Mouse (Mus musculus) embryonic facial prominence, embryonic 13.5 days (tissue): ENCODE data around the gene Lhx1. TPM values are rescaled to one million over a fixed set of nuclear protein-coding genes. Genes with fewer than 3 reads are reported as not detected.

Source experiments
- ATAC-seq: fragments of 200-750 bp; cut with Nextera tagmentation; 2 replicates; pipeline ENCODE4 v1.8.0; 2017; ENCODE audit warnings: low read depth; ENCODE audit not compliant: insufficient number of reproducible peaks, insufficient read depth, low FRiP score, low TSS enrichment
- H3K27ac ChIP-seq: fragments of 300-500 bp; sonication (generic); 2 replicates; pipeline ENCODE4 v1.5.1; 2015; ENCODE audit warnings: moderate library complexity, mild to moderate bottlenecking, inconsistent platforms
- H3K27me3 ChIP-seq: fragments of 300-500 bp; sonication (generic); 2 replicates; pipeline ENCODE4 v1.6.1; 2015; ENCODE audit warnings: mild to moderate bottlenecking, inconsistent platforms
- H3K36me3 ChIP-seq: fragments of 300-500 bp; sonication (generic); 2 replicates; pipeline ENCODE4 v1.6.1; 2015; ENCODE audit warnings: mild to moderate bottlenecking, inconsistent platforms
- H3K4me1 ChIP-seq: fragments of 300-500 bp; sonication (generic); 2 replicates; pipeline ENCODE4 v1.6.1; 2015; ENCODE audit warnings: inconsistent platforms
- H3K4me2 ChIP-seq: fragments of 300-500 bp; sonication (generic); 2 replicates; pipeline ENCODE4 v1.6.1; 2015; ENCODE audit warnings: moderate library complexity, mild to moderate bottlenecking, inconsistent platforms
- H3K4me3 ChIP-seq: fragments of 300-500 bp; sonication (generic); 2 replicates; pipeline ENCODE4 v1.5.1; 2015; ENCODE audit warnings: mild to moderate bottlenecking, inconsistent platforms
- H3K9ac ChIP-seq: fragments of 300-500 bp; sonication (generic); 2 replicates; pipeline ENCODE4 v1.6.1; 2015; ENCODE audit warnings: mild to moderate bottlenecking, inconsistent platforms
- H3K9me3 ChIP-seq: fragments of 300-500 bp; sonication (generic); 2 replicates; pipeline ENCODE4 v1.6.1; 2016; ENCODE audit warnings: inconsistent platforms
- WGBS: fragments of 180-500 bp; shearing (Covaris S2); methylation state at CpG from one replicate; pipeline ENCODE4 v1.1.7; 2015; ENCODE audit warnings: mixed read lengths; 5-methylcytosine and 5-hydroxymethylcytosine counted together
- polyA plus RNA-seq: library from polyadenylated mRNA; unstranded; fragments of >200 nt; fragmentation: Nextera tagmentation; extraction: Ambion mirVana; gene quantifications from 2 replicates; pipeline ENCODE4 v1.2.1, GENCODE M21; 2015

The Lhx1 gene
- polyA plus RNA-seq, 1 experiment from 2014 or later, result 0.94 TPM

GRCm38 (mm10) chr11:84561546-84561945 is 36.2 kb upstream of the Lhx1 start:
- 0 out of 2 replicates have a peak, but pooled peaks have one; percentile 20 for ATAC-seq
- Histone ChIP-seq H3K36me3 (no peaks in the 10 kb centered on the region), H3K4me2 (no peak overlapping the region), H3K4me3 (no peak overlapping the region), H3K4me1 (no peaks in the 10 kb centered on the region), H3K27me3 (peaks cover 32% of the 10 kb centered on the region), H3K9ac (no peak overlapping the region), H3K27ac (no peak overlapping the region), H3K9me3 (no peaks in the 10 kb centered on the region)
- 59% methylated on average over 5 of the region's 5 CpGs for WGBS

- H3K4me2 ChIP-seq, result no peak overlapping the region
- 76% methylated on average over 14 of the region's 14 CpGs for WGBS
- no peak overlapping the region for H3K9ac ChIP-seq
- H3K36me3 ChIP-seq, result no peaks in the 10 kb centered on the region
- H3K27me3 ChIP-seq, result peaks cover 25% of the 10 kb centered on the region
- H3K4me3 ChIP-seq, result no peak overlapping the region
- 0 out of 2 replicates have a peak, but pooled peaks cover 3% of the 10 kb centered on the region for H3K9me3 ChIP-seq
- no peaks in the 10 kb centered on the region for H3K4me1 ChIP-seq
- ATAC-seq, result no peak
- H3K27ac ChIP-seq, result no peak overlapping the region
Measured at GRCm38 (mm10) chr11:84553821-84554450, 28.6 kb upstream of the Lhx1 start.

GRCm38 (mm10) chr11:84551296-84551695 is 26.0 kb upstream of the Lhx1 start:
- no peak overlapping the region for H3K9ac ChIP-seq
- ATAC-seq, result no peak
- 81% methylated on average over 4 of the region's 4 CpGs for WGBS
- H3K4me3 ChIP-seq, result no peak overlapping the region
- H3K27me3 ChIP-seq, result peaks cover 38% of the 10 kb centered on the region
- H3K36me3 ChIP-seq, result no peaks in the 10 kb centered on the region
- no peak overlapping the region for H3K4me2 ChIP-seq
- H3K4me1 ChIP-seq, result no peaks in the 10 kb centered on the region
- 0 out of 2 replicates have a peak, but pooled peaks cover 3% of the 10 kb centered on the region for H3K9me3 ChIP-seq
- H3K27ac ChIP-seq, result no peak overlapping the region

- ATAC-seq, result no peak
- Histone ChIP-seq H3K36me3 (no peaks in the 10 kb centered on the region), H3K9ac (no peak overlapping the region), H3K4me1 (no peaks in the 10 kb centered on the region), H3K4me2 (no peak overlapping the region), H3K4me3 (no peak overlapping the region), H3K27ac (no peak overlapping the region), H3K9me3 (0 out of 2 replicates have a peak, but pooled peaks cover 3% of the 10 kb centered on the region), H3K27me3 (peaks cover 39% of the 10 kb centered on the region)
- 46% methylated on average over 6 of the region's 6 CpGs for WGBS
Measured at GRCm38 (mm10) chr11:84549258-84549791, 24.0 kb upstream of the Lhx1 start.

- no peaks in the 10 kb centered on the region for H3K4me1 ChIP-seq
Measured at GRCm38 (mm10) chr11:84548293-84548692, 23.0 kb upstream of the Lhx1 start.

GRCm38 (mm10) chr11:84539981-84540380 is 14.6 kb upstream of the Lhx1 start:
- Histone ChIP-seq H3K36me3 (no peaks in the 10 kb centered on the region), H3K4me1 (no peaks in the 10 kb centered on the region), H3K4me2 (no peak overlapping the region), H3K9me3 (no peaks in the 10 kb centered on the region), H3K27me3 (peaks cover 64% of the 10 kb centered on the region), H3K9ac (no peak overlapping the region), H3K27ac (no peak overlapping the region), H3K4me3 (no peak overlapping the region)
- 12% methylated on average over 4 of the region's 4 CpGs for WGBS
- ATAC-seq, result no peak

More at GRCm38 (mm10) chr11:84548293-84548692, 23.0 kb upstream of the Lhx1 start:
- Histone ChIP-seq H3K9me3 (0 out of 2 replicates have a peak, but pooled peaks cover 2% of the 10 kb centered on the region), H3K4me2 (no peak overlapping the region), H3K36me3 (no peaks in the 10 kb centered on the region), H3K4me3 (no peak overlapping the region), H3K27me3 (peaks cover 42% of the 10 kb centered on the region), H3K27ac (no peak overlapping the region), H3K9ac (no peak overlapping the region)
- ATAC-seq, result no peak
- whole genome bisulfite sequencing, result 50% methylated on average over 2 of the region's 2 CpGs

GRCm38 (mm10) chr11:84529797-84530703 is 4.7 kb upstream of the Lhx1 start:
- no peaks in the 10 kb centered on the region for H3K9me3 ChIP-seq
- no peak overlapping the region for H3K4me3 ChIP-seq
- no peak overlapping the region for H3K4me2 ChIP-seq
- H3K27me3 ChIP-seq, result peaks cover 99% of the 10 kb centered on the region
- H3K36me3 ChIP-seq, result no peaks in the 10 kb centered on the region
- no peak overlapping the region for H3K9ac ChIP-seq
- WGBS, result 9% methylated on average over 14 of the region's 14 CpGs
- no peak for ATAC-seq
- H3K4me1 ChIP-seq, result peaks cover 25% of the 10 kb centered on the region
- no peak overlapping the region for H3K27ac ChIP-seq

GRCm38 (mm10) chr11:84529143-84529755 is 3.9 kb upstream of the Lhx1 start:
- Histone ChIP-seq H3K9ac (no peak overlapping the region), H3K27ac (no peak overlapping the region), H3K4me2 (no peak overlapping the region), H3K4me1 (peaks cover 33% of the 10 kb centered on the region), H3K27me3 (peaks cover 99% of the 10 kb centered on the region), H3K9me3 (no peaks in the 10 kb centered on the region), H3K4me3 (no peak overlapping the region), H3K36me3 (no peaks in the 10 kb centered on the region)
- 1% methylated on average over 24 of the region's 24 CpGs for WGBS
- ATAC-seq, result no peak

GRCm38 (mm10) chr11:84526976-84527860 is 1.9 kb upstream of the Lhx1 start:
- Histone ChIP-seq H3K36me3 (no peaks in the 10 kb centered on the region), H3K4me1 (peaks cover 46% of the 10 kb centered on the region), H3K9me3 (no peaks in the 10 kb centered on the region), H3K4me3 (no peak overlapping the region), H3K27me3 (peaks cover 100% of the 10 kb centered on the region), H3K4me2 (no peak overlapping the region), H3K27ac (no peak overlapping the region), H3K9ac (no peak overlapping the region)
- under 1% methylated on average over 29 of the region's 29 CpGs for WGBS
- ATAC-seq, result no peak

- peaks cover 46% of the 10 kb centered on the region for H3K4me1 ChIP-seq
- under 1% methylated on average over 10 of the region's 10 CpGs for WGBS
- ATAC-seq, result no peak
- 0 out of 2 replicates have a peak, but pooled peaks cover 4% of the 10 kb centered on the region for H3K9me3 ChIP-seq
- H3K27ac ChIP-seq, result no peak overlapping the region
- peak overlapping the region; percentile 47 for H3K4me3 ChIP-seq
- peaks cover 100% of the 10 kb centered on the region for H3K27me3 ChIP-seq
- H3K9ac ChIP-seq, result no peak overlapping the region
- peak overlapping the region; percentile 77 for H3K4me2 ChIP-seq
- H3K36me3 ChIP-seq, result no peaks in the 10 kb centered on the region
Measured at GRCm38 (mm10) chr11:84526451-84526850, 1.1 kb upstream of the Lhx1 start.
